ENCODE assay signal across 12 mouse cellular contexts in genomic region chrX:103274325-103274724, GRCm38 (mm10). TPM values are rescaled to one million over a fixed set of nuclear protein-coding genes. Genes with fewer than 3 reads are reported as not detected.
A peak's percentile ranks its signal among the peaks of the same experiment; 100 is the strongest.
DNase-seq lines count a peak whose midpoint lies in the region; ATAC-seq and TF ChIP-seq lines count a peak whose summit lies in the region.
"Had no signal": no experiment of that assay in that cellular context is flagged by ENCODE, and none has a peak within 500 bp of the region (broad histone marks: within the 10 kb centered on the region; RNA-seq: fewer than 3 reads in every experiment).

No protein-coding gene starts in this region.

- H3K27ac ChIP-seq in layer of hippocampus, adult 2 months = no peak overlapping the region
- H3K27ac ChIP-seq in forebrain, embryonic 12.5 days = no peak overlapping the region
- no peak overlapping the region for H3K27ac ChIP-seq in midbrain, embryonic 11.5 days (ENCODE audit: low read depth, low read length)
- H3K27ac ChIP-seq: macrophage had no signal

- 81% methylated on average over 4 of the region's 5 CpGs for WGBS in forebrain, embryonic 12.5 days
- WGBS in midbrain, embryonic 11.5 days = 83% methylated on average over 4 of the region's 5 CpGs

- ATAC-seq in cerebellum, adult (ENCODE audit: insufficient number of reproducible peaks, low FRiP score, low TSS enrichment) = no peak
- ATAC-seq in forebrain, embryonic 12.5 days (ENCODE audit: low FRiP score) = no peak
- ATAC-seq in midbrain, embryonic 11.5 days (ENCODE audit: low FRiP score) = no peak

- H3K9me3 ChIP-seq in forebrain, embryonic 12.5 days = no peaks in the 10 kb centered on the region
- H3K9me3 ChIP-seq in midbrain, embryonic 11.5 days (ENCODE audit: control insufficient read depth, low read length) = no peaks in the 10 kb centered on the region

- H3K4me1 ChIP-seq in forebrain, embryonic 12.5 days = no peaks in the 10 kb centered on the region
- H3K4me1 ChIP-seq in midbrain, embryonic 11.5 days (ENCODE audit: control insufficient read depth, insufficient read depth, low read length) = no peaks in the 10 kb centered on the region

- peak; percentile 25 to 40 for DNase-seq in cerebellum, postnatal 10 days
- peak in 1 of 2 experiments; percentile 33 for DNase-seq in layer of hippocampus, adult 2 months (ENCODE audit: low spot score in 2 of 2)
- no peak for DNase-seq in layer of hippocampus, postnatal 36 days
- peak; percentile 15 to 41 for DNase-seq in B cell, adult 2 months
- peak; percentile 17 for DNase-seq in embryo, embryonic 11 days
- no peak for DNase-seq in midbrain, embryonic 11.5 days (ENCODE audit: low spot score, missing footprints)
- DNase-seq: heart, adult 11 months had no signal

- TF ChIP-seq CTCF in layer of hippocampus, adult 2 months (conservative IDR thresholded peaks at IDR 0.05) = peak; percentile 54

- no peak overlapping the region for H3K4me3 ChIP-seq in layer of hippocampus, adult 2 months
- H3K4me3 ChIP-seq in forebrain, embryonic 12.5 days (replicated peaks) = no peak overlapping the region
- no peak overlapping the region for H3K4me3 ChIP-seq in midbrain, embryonic 11.5 days (ENCODE audit: low read depth, low read length)

- H3K27me3 ChIP-seq in forebrain, embryonic 12.5 days = peaks cover 5% of the 10 kb centered on the region
- H3K27me3 ChIP-seq in midbrain, embryonic 11.5 days (ENCODE audit: control insufficient read depth, insufficient read depth, low read length) = no peaks in the 10 kb centered on the region; the same call in 1 of the 2 replicates

- no peak overlapping the region for H3K9ac ChIP-seq in forebrain, embryonic 12.5 days
- H3K9ac ChIP-seq in midbrain, embryonic 11.5 days (ENCODE audit: low read length) = no peak overlapping the region

- no peak overlapping the region for H3K4me2 ChIP-seq in forebrain, embryonic 12.5 days
- no peak overlapping the region for H3K4me2 ChIP-seq in midbrain, embryonic 11.5 days

- no peaks in the 10 kb centered on the region for H3K36me3 ChIP-seq in forebrain, embryonic 12.5 days (replicated peaks)
- no peaks in the 10 kb centered on the region for H3K36me3 ChIP-seq in midbrain, embryonic 11.5 days (ENCODE audit: control insufficient read depth, insufficient read depth, low read length)

RNA-seq across cellular contexts. Expression of gene Cdx4, which starts 46.9 kb away (rescaled TPM):
- not detected for total RNA-seq in layer of hippocampus, adult 2 months (2021)
- total RNA-seq in layer of hippocampus, postnatal 36 days (2021) = not detected
- not detected in 2 replicates for polyA plus RNA-seq in forebrain, embryonic 12.5 days (2016; fragmentation: Nextera tagmentation; extraction: Ambion mirVana)
- not detected in 2 replicates for polyA plus RNA-seq in midbrain, embryonic 11.5 days (2014; fragmentation: Nextera tagmentation; extraction: Ambion mirVana)
- total RNA-seq: layer of hippocampus, postnatal 14 days had no signal
- polyA plus RNA-seq: cortical plate, adult 2 months; macrophage had no signal

Comparison
In these comparisons a context has a peak if more than half of its experiments do, and no peak if none do; other contexts are left out.
1. DNase-seq: peak in cerebellum, postnatal 10 days (2 of 2), B cell, adult 2 months (2 of 2) and embryo, embryonic 11 days (single experiment); none in layer of hippocampus, postnatal 36 days (0 of 2) and midbrain, embryonic 11.5 days (single experiment).